Comparison of ENCODE assay signal across 23 mouse cellular contexts in the genomic region with DNA sequence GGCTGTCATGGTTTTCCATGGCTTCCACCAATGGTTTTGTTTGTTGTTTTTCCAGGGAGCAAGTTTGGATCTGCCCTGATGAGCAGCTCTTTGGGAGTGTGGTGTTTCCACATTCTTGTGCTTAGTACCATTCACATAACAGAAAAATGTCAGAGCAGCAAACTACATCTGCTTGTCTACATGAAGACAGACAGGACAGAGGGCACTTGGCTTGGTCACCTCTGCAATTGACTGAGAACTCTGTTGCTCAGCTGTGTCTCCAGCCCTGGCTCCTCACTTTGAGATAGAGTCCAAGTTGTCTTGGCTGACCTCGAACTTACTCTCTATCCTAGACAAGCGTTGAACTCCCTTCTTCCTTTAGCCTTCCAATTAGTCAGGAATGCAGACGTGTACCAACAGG. TPM values are rescaled to one million over a fixed set of nuclear protein-coding genes. Genes with fewer than 3 reads are reported as not detected.
DNase-seq lines count a peak whose midpoint lies in the region; ATAC-seq and TF ChIP-seq lines count a peak whose summit lies in the region.
"Had no signal": no experiment of that assay in that cellular context is flagged by ENCODE, and none has a peak within 500 bp of the region (broad histone marks: within the 10 kb centered on the region; RNA-seq: fewer than 3 reads in every experiment).

No protein-coding gene starts in this region.

- TF ChIP-seq CTCF in gastrocnemius, adult 2 months (IDR thresholded peaks at IDR 0.05): no peak

- 60% methylated on average over 3 of the region's 3 CpGs for WGBS in heart, embryonic 11.5 days (ENCODE audit: insufficient replicate concordance)
- whole genome bisulfite sequencing in heart, embryonic 15.5 days: 58% methylated on average over 3 of the region's 3 CpGs
- 50% methylated on average over 3 of the region's 3 CpGs for WGBS in heart, embryonic 16.5 days

- no peaks in the 10 kb centered on the region for H3K27me3 ChIP-seq in heart, embryonic 11.5 days (ENCODE audit: control insufficient read depth, insufficient read depth, low read length)
- no peaks in the 10 kb centered on the region for H3K27me3 ChIP-seq in heart, embryonic 15.5 days
- no peaks in the 10 kb centered on the region for H3K27me3 ChIP-seq in heart, embryonic 16.5 days (ENCODE audit: control insufficient read depth, insufficient read depth, low read length)
- H3K27me3 ChIP-seq: forebrain, embryonic 13.5 days; hindbrain, embryonic 13.5 days; intestine, embryonic 15.5 days had no signal

- H3K4me1 ChIP-seq in heart, embryonic 11.5 days (ENCODE audit: control insufficient read depth, insufficient read depth, low read length): peaks cover 20% of the 10 kb centered on the region
- peaks cover 39% of the 10 kb centered on the region for H3K4me1 ChIP-seq in heart, embryonic 15.5 days (replicated peaks)
- H3K4me1 ChIP-seq in heart, embryonic 16.5 days (ENCODE audit: control insufficient read depth, insufficient read depth, low read length): peaks cover 27% of the 10 kb centered on the region
- H3K4me1 ChIP-seq: forebrain, embryonic 13.5 days; hindbrain, embryonic 13.5 days; intestine, embryonic 15.5 days had no signal

- no peak for DNase-seq in gastrocnemius, adult 2 months
- DNase-seq in gastrocnemius, adult 8-10 months (ENCODE audit: low spot score in 2 of 2): no peak
- no peak for DNase-seq in heart, postnatal 4 days
- no peak for DNase-seq in heart, adult 18-20 months
- DNase-seq: adrenal gland, postnatal 25 days; B cell, adult 2 months; cerebellum, adult 2 months; cerebellum, postnatal 10 days; forebrain, postnatal 0 days; kidney, adult 18-20 months had no signal

- peaks cover 7% of the 10 kb centered on the region; the same call in 1 of the 2 replicates for H3K36me3 ChIP-seq in heart, embryonic 11.5 days (ENCODE audit: control insufficient read depth, insufficient read depth, low read length)
- peaks cover 26% of the 10 kb centered on the region for H3K36me3 ChIP-seq in heart, embryonic 15.5 days
- H3K36me3 ChIP-seq in heart, embryonic 16.5 days (ENCODE audit: control insufficient read depth, insufficient read depth): peaks cover 17% of the 10 kb centered on the region
- H3K36me3 ChIP-seq: embryonic facial prominence, embryonic 10.5 days; G1E; hindbrain, embryonic 13.5 days; intestine, embryonic 15.5 days had no signal

- H3K4me3 ChIP-seq in gastrocnemius, adult 2 months: peak overlapping the region; percentile 69
- H3K4me3 ChIP-seq in heart, embryonic 11.5 days (ENCODE audit: low read depth, low read length): no peak overlapping the region
- H3K4me3 ChIP-seq in heart, embryonic 15.5 days: no peak overlapping the region
- peak overlapping the region; percentile 60 for H3K4me3 ChIP-seq in heart, embryonic 16.5 days (ENCODE audit: low read length)
- H3K4me3 ChIP-seq: embryonic facial prominence, embryonic 10.5 days; forebrain, embryonic 13.5 days; hindbrain, embryonic 13.5 days; intestine, embryonic 15.5 days had no signal

- no peak overlapping the region for H3K9ac ChIP-seq in heart, embryonic 11.5 days (ENCODE audit: low read depth, low read length)
- no peak overlapping the region for H3K9ac ChIP-seq in heart, embryonic 15.5 days
- 0 out of 2 replicates have a peak overlapping the region, but pooled peaks have one; percentile 34 for H3K9ac ChIP-seq in heart, embryonic 16.5 days (ENCODE audit: low read length)
- H3K9ac ChIP-seq: forebrain, embryonic 13.5 days; forebrain, postnatal 0 days; hindbrain, embryonic 13.5 days; intestine, embryonic 15.5 days had no signal

- no peak for ATAC-seq in heart, embryonic 11.5 days (replicated peaks; ENCODE audit: insufficient number of reproducible peaks, low FRiP score, low TSS enrichment)
- ATAC-seq in heart, embryonic 15.5 days (replicated peaks; ENCODE audit: insufficient number of reproducible peaks, insufficient read depth, low FRiP score, low read depth): no peak
- no peak for ATAC-seq in heart, embryonic 16.5 days (replicated peaks; ENCODE audit: extremely low read depth, insufficient read depth, low FRiP score)
- no peak for ATAC-seq in monocyte, adult 5-6 weeks (replicated peaks; ENCODE audit: insufficient number of reproducible peaks, low FRiP score, low TSS enrichment, poor library complexity, severe bottlenecking)
- ATAC-seq: CD4-positive, CD25-positive, alpha-beta regulatory T cell, adult 4 months; forebrain, embryonic 13.5 days; forebrain, postnatal 0 days; hindbrain, postnatal 0 days; intestine, embryonic 15.5 days had no signal

- H3K4me2 ChIP-seq in heart, embryonic 11.5 days: peak overlapping the region; percentile 65
- H3K4me2 ChIP-seq in heart, embryonic 15.5 days: peak overlapping the region; percentile 66
- peak overlapping the region; percentile 72 for H3K4me2 ChIP-seq in heart, embryonic 16.5 days (ENCODE audit: low read depth, low read length)
- H3K4me2 ChIP-seq: forebrain, embryonic 13.5 days; hindbrain, embryonic 13.5 days; intestine, embryonic 15.5 days had no signal

- intact Hi-C loops in gastrocnemius, adult 2 months (cut with DNase I): no loop called here

- H3K9me3 ChIP-seq in heart, embryonic 11.5 days (replicated peaks; ENCODE audit: control insufficient read depth, low read length): no peaks in the 10 kb centered on the region
- no peaks in the 10 kb centered on the region for H3K9me3 ChIP-seq in heart, embryonic 15.5 days (replicated peaks)
- H3K9me3 ChIP-seq in heart, embryonic 16.5 days (replicated peaks; ENCODE audit: control insufficient read depth, low read length): no peaks in the 10 kb centered on the region
- H3K9me3 ChIP-seq: embryonic facial prominence, embryonic 10.5 days; forebrain, embryonic 13.5 days; G1E; hindbrain, embryonic 13.5 days; intestine, embryonic 15.5 days had no signal

- peak overlapping the region; percentile 69 for H3K27ac ChIP-seq in gastrocnemius, adult 2 months
- no peak overlapping the region for H3K27ac ChIP-seq in heart, embryonic 11.5 days (ENCODE audit: low read depth, low read length)
- peak overlapping the region; percentile 90 for H3K27ac ChIP-seq in heart, embryonic 15.5 days
- peak overlapping the region; percentile 30 for H3K27ac ChIP-seq in heart, embryonic 16.5 days (ENCODE audit: low read length)
- H3K27ac ChIP-seq: embryonic facial prominence, embryonic 10.5 days; forebrain, embryonic 13.5 days; hindbrain, embryonic 13.5 days; hindbrain, postnatal 0 days; intestine, embryonic 15.5 days had no signal

RNA-seq across cellular contexts. Expression of a gene that starts 4.8 kb away (rescaled TPM):
- 100 to 1,000 TPM; 105 to 286 TPM for total RNA-seq in gastrocnemius, adult 2 months (2021)
- 100 to 1,000 TPM; 142 to 191 (median 167) TPM for total RNA-seq in gastrocnemius, adult 8-10 months (2022)
- 43.7 and 53.6 TPM in 2 replicates for polyA plus RNA-seq in heart, embryonic 11.5 days (2014; fragmentation: Nextera tagmentation; extraction: Ambion mirVana)
- 100 to 1,000 TPM; 183 to 207 TPM for total RNA-seq in heart, postnatal 4 days (2021)
- polyA plus RNA-seq in heart, embryonic 15.5 days (2015; fragmentation: Nextera tagmentation; extraction: Ambion mirVana): 38.2 and 51.2 TPM in 2 replicates
- total RNA-seq in heart, adult 18-20 months (2021): 100 to 1,000 TPM; 861 to 872 TPM
- polyA plus RNA-seq in heart, embryonic 16.5 days (2015; fragmentation: Nextera tagmentation; extraction: Ambion mirVana): 49.6 and 52.6 TPM in 2 replicates
- total RNA-seq in monocyte, adult 5-6 weeks (2017): not detected in 3 replicates
- total RNA-seq: forebrain, postnatal 0 days; hematopoietic stem cell, adult 5-6 weeks; hindbrain, postnatal 0 days had no signal
- polyA plus RNA-seq: CD4-positive, CD25-positive, alpha-beta regulatory T cell, adult 4 months; embryonic facial prominence, embryonic 10.5 days; forebrain, embryonic 13.5 days; forebrain, postnatal 0 days; G1E; hindbrain, embryonic 13.5 days; hindbrain, postnatal 0 days; intestine, embryonic 15.5 days; kidney, embryonic 14.5 days had no signal

Comparison
In these comparisons a context has a peak if more than half of its experiments do, and no peak if none do; other contexts are left out.
1. H3K4me3 ChIP-seq: peak in gastrocnemius, adult 2 months (single experiment) and heart, embryonic 16.5 days (single experiment); none in heart, embryonic 11.5 days (single experiment) and heart, embryonic 15.5 days (single experiment).
2. RNA of a gene that starts 4.8 kb away (total RNA-seq): 861 to 872 TPM in heart, adult 18-20 months, 105 to 286 TPM in gastrocnemius, adult 2 months, 183 to 207 TPM in heart, postnatal 4 days and 142 to 191 TPM in gastrocnemius, adult 8-10 months; not detected in monocyte, adult 5-6 weeks; every median in the first group is over 100 times any median in the second.
3. Peak in every context shown above with its lines, with median percentiles within 50 percentile points of each other: H3K4me2 ChIP-seq.